Mouse (Mus musculus) lung, postnatal 36 days (tissue): ENCODE data around the gene Arhgap36.

Experiments
- DNase-seq: peaks from one replicate; pipeline ENCODE4 v3.0.0; 2022; ENCODE audit warnings: mixed read lengths

Gene Arhgap36

GRCm38 (mm10) chrX:49463442-49463970 is at the start of gene Arhgap36:
Gene Arhgap36 (plus strand): TSS chrX:49463945.
- no peak for DNase-seq

- no peak for DNase-seq
Measured at GRCm38 (mm10) chrX:49457781-49458180, 6.0 kb upstream of the Arhgap36 start.

GRCm38 (mm10) chrX:49470287-49471054 is 6.7 kb downstream of the Arhgap36 start:
- DNase-seq = no peak

- no peak for DNase-seq
Measured at GRCm38 (mm10) chrX:49479968-49480809, 16.4 kb downstream of the Arhgap36 start.

- no peak for DNase-seq
Measured at GRCm38 (mm10) chrX:49480846-49481245, 17.1 kb downstream of the Arhgap36 start.

- no peak for DNase-seq
Measured at GRCm38 (mm10) chrX:49489141-49489540, 25.4 kb downstream of the Arhgap36 start.

- DNase-seq = no peak
Measured at GRCm38 (mm10) chrX:49493739-49494449, 30.1 kb downstream of the Arhgap36 start.
